Mouse (Mus musculus): ENCODE results near the gene Upf2.
"Not testable (repeated sequence)": the region's sequence is repeated elsewhere in the genome, so short reads cannot be mapped to it uniquely, and the experiment has no call there.

Gene Upf2

GRCm38 (mm10) chr2:5950305-5950704, 964 bp upstream of the Upf2 start:
- DNase-seq, result peak; percentile 50 to 59

- DNase-seq, result peak in 1 of 2 experiments; percentile 67
Observed at GRCm38 (mm10) chr2:5951621-5952211, 447 bp downstream of the Upf2 start.

GRCm38 (mm10) chr2:5957705-5958104, 6.4 kb downstream of the Upf2 start:
- DNase-seq, result peak in 1 of 2 experiments; percentile 9

GRCm38 (mm10) chr2:5962265-5962664, 11.0 kb downstream of the Upf2 start:
- no peak for DNase-seq

GRCm38 (mm10) chr2:5963729-5964128, 12.5 kb downstream of the Upf2 start:
- not testable (repeated sequence) for DNase-seq

GRCm38 (mm10) chr2:5965972-5966371, 14.7 kb downstream of the Upf2 start:
- no peak for DNase-seq

- not testable (repeated sequence) for DNase-seq
Observed at GRCm38 (mm10) chr2:5970629-5971028, 19.4 kb downstream of the Upf2 start.

GRCm38 (mm10) chr2:5977532-5977931, 26.3 kb downstream of the Upf2 start:
- no peak for DNase-seq

GRCm38 (mm10) chr2:5995538-5995937, 44.3 kb downstream of the Upf2 start:
- peak; percentile 69 to 80 for DNase-seq

GRCm38 (mm10) chr2:6003949-6004348, 52.7 kb downstream of the Upf2 start:
- DNase-seq, result no peak

- no peak for DNase-seq
Observed at GRCm38 (mm10) chr2:6014532-6014931, 63.3 kb downstream of the Upf2 start.

- not testable (repeated sequence) for DNase-seq
Observed at GRCm38 (mm10) chr2:6015182-6015581, 63.9 kb downstream of the Upf2 start.

- DNase-seq, result no peak
Observed at GRCm38 (mm10) chr2:6020570-6020969, 69.3 kb downstream of the Upf2 start.

- peak; percentile 58 to 69 for DNase-seq
Observed at GRCm38 (mm10) chr2:6042644-6043043, 91.4 kb downstream of the Upf2 start.

GRCm38 (mm10) chr2:6046796-6047195, 95.5 kb downstream of the Upf2 start:
- DNase-seq, result no peak

GRCm38 (mm10) chr2:6048570-6048969, 97.3 kb downstream of the Upf2 start:
- no peak for DNase-seq

GRCm38 (mm10) chr2:6049018-6049417, 97.7 kb downstream of the Upf2 start:
- no peak for DNase-seq

GRCm38 (mm10) chr2:6055466-6055865, 104.2 kb downstream of the Upf2 start:
- no peak for DNase-seq

- DNase-seq, result no peak
Observed at GRCm38 (mm10) chr2:6056518-6056917, 105.2 kb downstream of the Upf2 start.

- DNase-seq, result no peak
Observed at GRCm38 (mm10) chr2:6059291-6059690, 108.0 kb downstream of the Upf2 start.

- no peak for DNase-seq
Observed at GRCm38 (mm10) chr2:6060071-6060804, 109.0 kb downstream of the Upf2 start.

- DNase-seq, result no peak
Observed at GRCm38 (mm10) chr2:6067341-6067740, 116.1 kb downstream of the Upf2 start.

- DNase-seq, result no peak
Observed at GRCm38 (mm10) chr2:6070925-6071324, 119.7 kb downstream of the Upf2 start.
